Mouse (Mus musculus) subcutaneous adipose tissue, adult 2 months (tissue): Measurements from ENCODE around the gene Gbp2. TPM values are rescaled to one million over a fixed set of nuclear protein-coding genes. Genes with fewer than 3 reads are reported as not detected.

Experiments
- polyA plus RNA-seq: library from polyadenylated mRNA; depleted of rRNA; stranded (reverse); fragments of >200 nt; gene quantifications from 2 replicates; pipeline ENCODE4 v1.2.3, GENCODE M21; 2012; ENCODE audit warnings: low replicate concordance; rRNA removed

The Gbp2 gene
- 39.2 and 49.5 TPM in 2 replicates for polyA plus RNA-seq

GRCm38 (mm10) chr3:142620111-142620955 lies at the start of gene Gbp2:
Gene Gbp2 (plus strand): TSS chr3:142620602.

DNA sequence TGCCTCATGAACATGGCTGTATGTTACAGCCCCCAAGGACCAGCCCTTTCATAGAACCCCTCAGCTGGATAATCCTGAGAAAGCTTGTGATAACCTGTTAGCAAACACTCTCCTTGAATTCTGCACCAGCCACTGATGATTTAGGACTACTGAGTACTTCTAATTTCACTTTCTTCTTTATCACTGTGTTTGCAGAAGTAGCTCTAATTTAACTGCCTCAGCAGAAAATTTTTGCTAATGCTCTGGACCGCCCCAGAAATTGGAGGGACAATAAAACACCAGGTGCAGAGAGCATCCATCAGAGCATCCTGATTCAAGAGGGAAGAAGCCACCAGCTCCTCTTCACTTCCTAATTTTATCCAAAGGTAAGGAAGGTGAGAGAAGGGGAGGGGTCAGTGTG lies 25.9 kb upstream of the Gbp2 start, which contains the start of gene Gbp2b:
Gene Gbp2b (plus strand): TSS at position 301 of the 400 bp plus-strand sequence.

Other genes starting within 250 kb of the Gbp2 start
- 47.9 and 48.3 TPM in 2 replicates for gene Pdlim5, start 224.9 kb upstream of the Gbp2 start, polyA plus RNA-seq
- 4.3 and 7.7 TPM in 2 replicates for gene Gbp5, start 126.6 kb upstream of the Gbp2 start, polyA plus RNA-seq
- gene Gbp7, start 90.3 kb upstream of the Gbp2 start, polyA plus RNA-seq = 6.8 and 8.4 TPM in 2 replicates
- gene Gbp3, start 60.6 kb upstream of the Gbp2 start, polyA plus RNA-seq = 61.0 and 90.5 TPM in 2 replicates
- gene Gbp2b, start 25.8 kb upstream of the Gbp2 start, polyA plus RNA-seq = 0.09 and 0.15 TPM in 2 replicates
- 7.5 and 10.9 TPM in 2 replicates for gene Kyat3, start 80.4 kb downstream of the Gbp2 start, polyA plus RNA-seq
- gene Gtf2b, start 144.4 kb downstream of the Gbp2 start, polyA plus RNA-seq = 19.6 and 22.2 TPM in 2 replicates